Mouse (Mus musculus) G1E (cell line): ENCODE measurements around the gene Olfr1252. TPM values are rescaled to one million over a fixed set of nuclear protein-coding genes. Genes with fewer than 3 reads are reported as not detected.

Source experiments
- ATAC-seq: 2 replicates; pipeline ENCODE4 v1.8.0; 2016; ENCODE audit warnings: mild to moderate bottlenecking; ENCODE audit not compliant: insufficient number of reproducible peaks, poor library complexity, low FRiP score, severe bottlenecking; ENCODE audit errors: extremely low read depth
- DNase-seq: peaks from one replicate; pipeline ENCODE4 v3.0.0; 2012; ENCODE audit warnings: low spot score
- H3K27me3 ChIP-seq: 2 replicates; pipeline ENCODE4 v1.6.1; 2012; ENCODE audit warnings: mild to moderate bottlenecking, low read length, inconsistent platforms; ENCODE audit not compliant: insufficient read depth
- H3K36me3 ChIP-seq: replicated peaks from 2 replicates; pipeline ENCODE3; 2012; ENCODE audit warnings: mild to moderate bottlenecking, inconsistent platforms
- H3K4me1 ChIP-seq: 2 replicates; pipeline ENCODE4 v1.6.1; 2012; ENCODE audit warnings: low read depth, low read length, inconsistent platforms, mixed read lengths; ENCODE audit not compliant: insufficient read depth
- H3K4me3 ChIP-seq: 2 replicates; pipeline ENCODE4 v1.5.1; 2012; ENCODE audit warnings: low read depth, mild to moderate bottlenecking, inconsistent platforms, low read length, moderate library complexity, mixed read lengths
- H3K9me3 ChIP-seq: replicated peaks from 2 replicates; pipeline ENCODE4 v1.6.1; 2012; ENCODE audit warnings: inconsistent platforms
- CTCF ChIP-seq: IDR thresholded peaks from 2 replicates; pipeline ENCODE4 v1.5.1; 2012; ENCODE audit warnings: low read depth, low read length, inconsistent platforms, mixed read lengths
- GATA1 ChIP-seq: IDR thresholded peaks from 2 replicates; pipeline ENCODE4 v1.6.1; 2012; ENCODE audit warnings: borderline replicate concordance, low read length, inconsistent platforms, mixed read lengths
- GATA2 ChIP-seq: IDR thresholded peaks from 2 replicates; pipeline ENCODE4 v1.6.1; 2012; ENCODE audit warnings: low read depth, low read length, inconsistent platforms, borderline replicate concordance
- POLR2AphosphoS5 ChIP-seq: IDR thresholded peaks from 2 replicates; pipeline ENCODE4 v1.6.1; 2012; ENCODE audit warnings: low read depth, low read length, inconsistent platforms; ENCODE audit not compliant: insufficient replicate concordance
- TAL1 ChIP-seq: conservative IDR thresholded peaks from 2 replicates; pipeline ENCODE4 v1.6.1; 2012; ENCODE audit warnings: low read depth, low read length, inconsistent platforms, mixed read lengths
- polyA plus RNA-seq: library from polyadenylated mRNA; stranded (reverse); fragments of >175 nt; gene quantifications from 2 replicates; pipeline ENCODE4 v1.2.3, GENCODE M21; 2012
- total RNA-seq, 2 experiments: library from RNA; stranded (forward) in 1 of 2; stranded (reverse) in 1 of 2; fragments of 200-1000 nt in 1 of 2; fragments of >200 nt in 1 of 2; fragmentation: Nextera tagmentation in 1 of 2; gene quantifications; 2 replicates each; pipeline ENCODE4 v1.2.3; 2014 to 2017

Olfr1252 gene
- total RNA-seq (2014; fragmentation: Nextera tagmentation) (not detected in 2 replicates), total RNA-seq (2017) (0.06 and 0.11 TPM in 2 replicates), polyA plus RNA-seq (not detected in 2 replicates)

- Histone ChIP-seq H3K4me1 (no peaks in the 10 kb centered on the region), H3K36me3 (no peaks in the 10 kb centered on the region), H3K27me3 (no peaks in the 10 kb centered on the region), H3K4me3 (no peak within 1 kb of the TSS), H3K9me3 (no peaks in the 10 kb centered on the region)
- TF ChIP-seq CTCF (no peak), TAL1 (no peak), GATA2 (no peak), POLR2AphosphoS5 (no peak), GATA1 (no peak)
- DNase-seq, result no peak
- no peak for ATAC-seq
Measured at GRCm38 (mm10) chr2:89724912-89725311, at the start of gene Olfr1252. Gene Olfr1252, minus strand, starts transcription at chr2:89725012.

GRCm38 (mm10) chr2:89756990-89757389 lies 32.2 kb upstream of the Olfr1252 start, which contains the start of gene Olfr1253:
Gene Olfr1253, minus strand, starts transcription at chr2:89757090.
- no peaks in the 10 kb centered on the region for H3K36me3 ChIP-seq
- TF ChIP-seq TAL1 (no peak), GATA1 (no peak)
- ATAC-seq (no peak), DNase-seq (no peak)
- no peak within 1 kb of the TSS for H3K4me3 ChIP-seq
- no peaks in the 10 kb centered on the region for H3K4me1 ChIP-seq
- no peaks in the 10 kb centered on the region for H3K27me3 ChIP-seq
- no peaks in the 10 kb centered on the region for H3K9me3 ChIP-seq

- DNase-seq (no peak), ATAC-seq (no peak)
- Histone ChIP-seq H3K27me3 (no peaks in the 10 kb centered on the region), H3K36me3 (no peaks in the 10 kb centered on the region), H3K9me3 (peaks cover 7% of the 10 kb centered on the region), H3K4me1 (no peaks in the 10 kb centered on the region), H3K4me3 (no peak overlapping the region)
- TF ChIP-seq TAL1, result no peak
- TF ChIP-seq GATA2, result no peak
- no peak for TF ChIP-seq GATA1
- TF ChIP-seq POLR2AphosphoS5, result no peak
- TF ChIP-seq CTCF, result no peak
Measured at GRCm38 (mm10) chr2:89691980-89692379, 32.8 kb downstream of the Olfr1252 start.

- H3K4me1 ChIP-seq, result no peaks in the 10 kb centered on the region
- no peak for TF ChIP-seq TAL1
- ATAC-seq (no peak), DNase-seq (no peak)
- H3K4me3 ChIP-seq, result no peak within 1 kb of the TSS
- H3K9me3 ChIP-seq, result no peaks in the 10 kb centered on the region
- no peaks in the 10 kb centered on the region for H3K36me3 ChIP-seq
- no peaks in the 10 kb centered on the region for H3K27me3 ChIP-seq
Measured at GRCm38 (mm10) chr2:89671836-89672235, 53.0 kb downstream of the Olfr1252 start, which contains the start of gene Olfr1251. Gene Olfr1251, minus strand, starts transcription at chr2:89671936.

Other genes with a start within 250 kb of the Olfr1252 start
- gene Olfr1241, start 237.9 kb downstream of the Olfr1252 start, total RNA-seq (2014; fragmentation: Nextera tagmentation), result not detected in 2 replicates
- gene Olfr1241, start 237.9 kb downstream of the Olfr1252 start, total RNA-seq (2017), result 0.06 TPM in 1 of 2 replicates, not detected in the other
- gene Olfr1241, start 237.9 kb downstream of the Olfr1252 start, polyA plus RNA-seq, result not detected in 2 replicates
- gene Olfr1242, start 226.7 kb downstream of the Olfr1252 start, total RNA-seq (2014; fragmentation: Nextera tagmentation), result not detected in 2 replicates
- gene Olfr1242, start 226.7 kb downstream of the Olfr1252 start, total RNA-seq (2017), result not detected in 2 replicates
- gene Olfr1242, start 226.7 kb downstream of the Olfr1252 start, polyA plus RNA-seq, result not detected in 2 replicates
- gene Olfr1243, start 193.5 kb downstream of the Olfr1252 start, total RNA-seq (2014; fragmentation: Nextera tagmentation), result not detected in 2 replicates
- gene Olfr1243, start 193.5 kb downstream of the Olfr1252 start, total RNA-seq (2017), result 0.23 and 0.38 TPM in 2 replicates
- not detected in 2 replicates for gene Olfr1243, start 193.5 kb downstream of the Olfr1252 start, polyA plus RNA-seq
- not detected in 2 replicates for gene Olfr1245, start 146.6 kb downstream of the Olfr1252 start, total RNA-seq (2014; fragmentation: Nextera tagmentation)
- 0.46 TPM in 1 of 2 replicates, not detected in the other for gene Olfr1245, start 146.6 kb downstream of the Olfr1252 start, total RNA-seq (2017)
- not detected in 2 replicates for gene Olfr1245, start 146.6 kb downstream of the Olfr1252 start, polyA plus RNA-seq
- gene Olfr1246, start 131.9 kb downstream of the Olfr1252 start, total RNA-seq (2014; fragmentation: Nextera tagmentation), result not detected in 2 replicates
- under 0.01 and 0.05 TPM in 2 replicates for gene Olfr1246, start 131.9 kb downstream of the Olfr1252 start, total RNA-seq (2017)
- not detected in 2 replicates for gene Olfr1246, start 131.9 kb downstream of the Olfr1252 start, polyA plus RNA-seq
- not detected in 2 replicates for gene Olfr1247, start 110.9 kb downstream of the Olfr1252 start, total RNA-seq (2014; fragmentation: Nextera tagmentation)
- 0.06 and 0.22 TPM in 2 replicates for gene Olfr1247, start 110.9 kb downstream of the Olfr1252 start, total RNA-seq (2017)
- not detected in 2 replicates for gene Olfr1247, start 110.9 kb downstream of the Olfr1252 start, polyA plus RNA-seq
- gene Olfr1248, start 106.8 kb downstream of the Olfr1252 start, total RNA-seq (2014; fragmentation: Nextera tagmentation), result not detected in 2 replicates
- 0.17 TPM in 1 of 2 replicates, not detected in the other for gene Olfr1248, start 106.8 kb downstream of the Olfr1252 start, total RNA-seq (2017)
- gene Olfr1248, start 106.8 kb downstream of the Olfr1252 start, polyA plus RNA-seq, result not detected in 2 replicates
- not detected in 2 replicates for gene Olfr1249, start 90.0 kb downstream of the Olfr1252 start, total RNA-seq (2014; fragmentation: Nextera tagmentation)
- gene Olfr1249, start 90.0 kb downstream of the Olfr1252 start, total RNA-seq (2017), result not detected in 2 replicates
- not detected in 2 replicates for gene Olfr1249, start 90.0 kb downstream of the Olfr1252 start, polyA plus RNA-seq
- not detected in 2 replicates for gene Olfr1250, start 63.5 kb downstream of the Olfr1252 start, total RNA-seq (2014; fragmentation: Nextera tagmentation)
- 0.12 and 0.27 TPM in 2 replicates for gene Olfr1250, start 63.5 kb downstream of the Olfr1252 start, total RNA-seq (2017)
- not detected in 2 replicates for gene Olfr1250, start 63.5 kb downstream of the Olfr1252 start, polyA plus RNA-seq
- gene Olfr1251, start 53.1 kb downstream of the Olfr1252 start, total RNA-seq (2014; fragmentation: Nextera tagmentation), result not detected in 2 replicates
- not detected in 2 replicates for gene Olfr1251, start 53.1 kb downstream of the Olfr1252 start, total RNA-seq (2017)
- gene Olfr1251, start 53.1 kb downstream of the Olfr1252 start, polyA plus RNA-seq, result not detected in 2 replicates
- not detected in 2 replicates for gene Olfr1253, start 32.1 kb upstream of the Olfr1252 start, total RNA-seq (2014; fragmentation: Nextera tagmentation)
- gene Olfr1253, start 32.1 kb upstream of the Olfr1252 start, total RNA-seq (2017), result 0.06 and 0.16 TPM in 2 replicates
- gene Olfr1253, start 32.1 kb upstream of the Olfr1252 start, polyA plus RNA-seq, result not detected in 2 replicates
- gene Olfr1254, start 68.6 kb upstream of the Olfr1252 start, total RNA-seq (2014; fragmentation: Nextera tagmentation), result not detected in 2 replicates
- 0.22 TPM in 1 of 2 replicates, not detected in the other for gene Olfr1254, start 68.6 kb upstream of the Olfr1252 start, total RNA-seq (2017)
- not detected in 2 replicates for gene Olfr1254, start 68.6 kb upstream of the Olfr1252 start, polyA plus RNA-seq
- not detected in 2 replicates for gene Olfr1255, start 87.0 kb upstream of the Olfr1252 start, total RNA-seq (2014; fragmentation: Nextera tagmentation)
- not detected in 2 replicates for gene Olfr1255, start 87.0 kb upstream of the Olfr1252 start, total RNA-seq (2017)
- not detected in 2 replicates for gene Olfr1255, start 87.0 kb upstream of the Olfr1252 start, polyA plus RNA-seq
- gene Olfr1256, start 116.5 kb upstream of the Olfr1252 start, total RNA-seq (2014; fragmentation: Nextera tagmentation), result not detected in 2 replicates
- gene Olfr1256, start 116.5 kb upstream of the Olfr1252 start, total RNA-seq (2017), result 0.06 and 0.11 TPM in 2 replicates
- gene Olfr1256, start 116.5 kb upstream of the Olfr1252 start, polyA plus RNA-seq, result not detected in 2 replicates
- not detected in 2 replicates for gene Olfr48, start 123.2 kb upstream of the Olfr1252 start, total RNA-seq (2014; fragmentation: Nextera tagmentation)
- not detected in 2 replicates for gene Olfr48, start 123.2 kb upstream of the Olfr1252 start, total RNA-seq (2017)
- gene Olfr48, start 123.2 kb upstream of the Olfr1252 start, polyA plus RNA-seq, result not detected in 2 replicates
- gene Olfr1257, start 153.4 kb upstream of the Olfr1252 start, total RNA-seq (2014; fragmentation: Nextera tagmentation), result not detected in 2 replicates
- gene Olfr1257, start 153.4 kb upstream of the Olfr1252 start, total RNA-seq (2017), result 0.16 TPM in 1 of 2 replicates, not detected in the other
- not detected in 2 replicates for gene Olfr1257, start 153.4 kb upstream of the Olfr1252 start, polyA plus RNA-seq
- not detected in 2 replicates for gene Olfr1258, start 202.3 kb upstream of the Olfr1252 start, total RNA-seq (2014; fragmentation: Nextera tagmentation)
- gene Olfr1258, start 202.3 kb upstream of the Olfr1252 start, total RNA-seq (2017), result 0.11 and 0.12 TPM in 2 replicates
- gene Olfr1258, start 202.3 kb upstream of the Olfr1252 start, polyA plus RNA-seq, result not detected in 2 replicates
- gene Olfr1259, start 223.7 kb upstream of the Olfr1252 start, total RNA-seq (2014; fragmentation: Nextera tagmentation), result not detected in 2 replicates
- 0.05 and 0.17 TPM in 2 replicates for gene Olfr1259, start 223.7 kb upstream of the Olfr1252 start, total RNA-seq (2017)
- not detected in 2 replicates for gene Olfr1259, start 223.7 kb upstream of the Olfr1252 start, polyA plus RNA-seq
- gene Olfr1260, start 249.3 kb upstream of the Olfr1252 start, total RNA-seq (2014; fragmentation: Nextera tagmentation), result not detected in 2 replicates
- gene Olfr1260, start 249.3 kb upstream of the Olfr1252 start, total RNA-seq (2017), result 0.06 and 0.11 TPM in 2 replicates
- not detected in 2 replicates for gene Olfr1260, start 249.3 kb upstream of the Olfr1252 start, polyA plus RNA-seq